Mouse (Mus musculus) heart, embryonic 13.5 days (tissue): ENCODE results near the gene Ino80d. TPM values are rescaled to one million over a fixed set of nuclear protein-coding genes. Genes with fewer than 3 reads are reported as not detected.

Experiments used
- ATAC-seq: fragments of 200-750 bp; cut with Nextera tagmentation; 2 replicates; pipeline ENCODE4 v1.8.0; 2017; ENCODE audit warnings: moderate TSS enrichment; ENCODE audit not compliant: insufficient number of reproducible peaks, low FRiP score, low TSS enrichment; ENCODE audit errors: extremely low read depth
- H3K27ac ChIP-seq: fragments of 300-500 bp; sonication (generic); replicated peaks from 2 replicates; pipeline ENCODE4 v1.5.1; 2015; ENCODE audit warnings: moderate library complexity, mild to moderate bottlenecking, inconsistent platforms
- H3K27me3 ChIP-seq: fragments of 300-500 bp; sonication (generic); replicated peaks from 2 replicates; pipeline ENCODE4 v1.6.1; 2015; ENCODE audit warnings: mild to moderate bottlenecking, inconsistent platforms
- H3K36me3 ChIP-seq: fragments of 300-500 bp; sonication (generic); 2 replicates; pipeline ENCODE4 v1.6.1; 2015; ENCODE audit warnings: mild to moderate bottlenecking, inconsistent platforms
- H3K4me1 ChIP-seq: fragments of 300-500 bp; sonication (generic); 2 replicates; pipeline ENCODE4 v1.6.1; 2015; ENCODE audit warnings: inconsistent platforms
- H3K4me2 ChIP-seq: fragments of 300-500 bp; sonication (generic); 2 replicates; pipeline ENCODE4 v1.6.1; 2015; ENCODE audit warnings: inconsistent platforms, mild to moderate bottlenecking, moderate library complexity
- H3K4me3 ChIP-seq: fragments of 300-500 bp; sonication (generic); 2 replicates; pipeline ENCODE4 v1.5.1; 2015; ENCODE audit warnings: moderate library complexity, mild to moderate bottlenecking, inconsistent platforms
- H3K9ac ChIP-seq: fragments of 300-500 bp; sonication (generic); 2 replicates; pipeline ENCODE4 v1.6.1; 2015; ENCODE audit warnings: inconsistent platforms, mild to moderate bottlenecking, moderate library complexity
- H3K9me3 ChIP-seq: fragments of 300-500 bp; sonication (generic); 2 replicates; pipeline ENCODE4 v1.6.1; 2016; ENCODE audit warnings: inconsistent platforms
- WGBS: fragments of 180-500 bp; shearing (Covaris S2); methylation state at CpG from one replicate; pipeline ENCODE4 v1.1.7; 2015; ENCODE audit warnings: mixed read lengths; 5-methylcytosine and 5-hydroxymethylcytosine counted together
- polyA plus RNA-seq: library from polyadenylated mRNA; unstranded; fragments of >200 nt; fragmentation: Nextera tagmentation; extraction: Ambion mirVana; gene quantifications from 2 replicates; pipeline ENCODE4 v1.2.1, GENCODE M21; 2015

Ino80d gene
- polyA plus RNA-seq, 1 experiment from 2014 or later = 7.5 TPM

- no peak overlapping the region for H3K4me3 ChIP-seq
- H3K9me3 ChIP-seq = no peaks in the 10 kb centered on the region
- H3K27me3 ChIP-seq = no peaks in the 10 kb centered on the region
- peaks cover 50% of the 10 kb centered on the region for H3K36me3 ChIP-seq
- no peak overlapping the region for H3K4me2 ChIP-seq
- 51% methylated on average over 3 of the region's 3 CpGs for WGBS
- no peak overlapping the region for H3K9ac ChIP-seq
- no peak for ATAC-seq
- peaks cover 36% of the 10 kb centered on the region for H3K4me1 ChIP-seq
- H3K27ac ChIP-seq = no peak overlapping the region
Observed at GRCm38 (mm10) chr1:63055386-63055785, 59.1 kb downstream of the Ino80d start.

GRCm38 (mm10) chr1:63050866-63051265 lies 63.6 kb downstream of the Ino80d start:
- peak overlapping the region; percentile 22 for H3K4me2 ChIP-seq
- no peak for ATAC-seq
- H3K27ac ChIP-seq = peak overlapping the region; percentile 36
- WGBS = 54% methylated on average over 8 of the region's 8 CpGs
- no peak overlapping the region for H3K9ac ChIP-seq
- H3K9me3 ChIP-seq = no peaks in the 10 kb centered on the region
- H3K27me3 ChIP-seq = no peaks in the 10 kb centered on the region
- peaks cover 38% of the 10 kb centered on the region for H3K36me3 ChIP-seq
- H3K4me1 ChIP-seq = peaks cover 46% of the 10 kb centered on the region
- H3K4me3 ChIP-seq = no peak overlapping the region

GRCm38 (mm10) chr1:63049977-63050376 lies 64.5 kb downstream of the Ino80d start:
- 87% methylated on average over 3 of the region's 3 CpGs for WGBS
- H3K36me3 ChIP-seq = peaks cover 38% of the 10 kb centered on the region
- H3K4me3 ChIP-seq = no peak overlapping the region
- no peak for ATAC-seq
- no peaks in the 10 kb centered on the region for H3K27me3 ChIP-seq
- peaks cover 37% of the 10 kb centered on the region for H3K4me1 ChIP-seq
- no peaks in the 10 kb centered on the region for H3K9me3 ChIP-seq
- no peak overlapping the region for H3K9ac ChIP-seq
- H3K27ac ChIP-seq = no peak overlapping the region; the same call in 1 of the 2 replicates
- no peak overlapping the region for H3K4me2 ChIP-seq

- Histone ChIP-seq H3K4me1 (peaks cover 31% of the 10 kb centered on the region), H3K4me3 (no peak overlapping the region), H3K4me2 (no peak overlapping the region), H3K27me3 (no peaks in the 10 kb centered on the region), H3K36me3 (peaks cover 33% of the 10 kb centered on the region), H3K9ac (no peak overlapping the region), H3K9me3 (no peaks in the 10 kb centered on the region), H3K27ac (no peak overlapping the region)
- ATAC-seq = no peak
- WGBS = 85% methylated on average over 6 of the region's 6 CpGs
Observed at GRCm38 (mm10) chr1:63047983-63048382, 66.5 kb downstream of the Ino80d start.

DNA sequence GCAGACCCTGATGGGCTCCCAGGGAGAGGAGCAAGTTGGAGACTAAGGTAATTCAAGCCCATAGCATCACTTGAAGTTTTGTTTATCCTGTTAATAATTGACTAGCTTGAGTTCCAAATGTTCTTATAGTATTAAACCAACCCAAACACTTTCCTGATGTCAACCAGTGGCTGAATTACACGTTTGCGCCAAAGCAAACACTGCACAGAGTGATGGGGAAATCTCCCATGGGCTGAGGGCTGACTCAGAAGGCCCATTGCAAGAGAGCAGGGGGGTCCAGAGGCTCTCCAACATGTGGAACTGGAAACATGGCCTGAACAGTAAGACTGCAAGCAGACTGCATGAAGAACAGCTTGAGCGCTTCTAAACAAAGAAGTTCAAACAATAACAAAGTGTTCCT lies 81.5 kb downstream of the Ino80d start:
- H3K4me2 ChIP-seq = no peak overlapping the region
- no peak overlapping the region for H3K27ac ChIP-seq
- H3K36me3 ChIP-seq = no peaks in the 10 kb centered on the region
- H3K4me1 ChIP-seq = no peaks in the 10 kb centered on the region
- H3K9ac ChIP-seq = no peak overlapping the region
- WGBS = 78% methylated on average over 3 of the region's 3 CpGs
- no peaks in the 10 kb centered on the region for H3K27me3 ChIP-seq
- H3K4me3 ChIP-seq = no peak overlapping the region
- ATAC-seq = no peak
- H3K9me3 ChIP-seq = no peaks in the 10 kb centered on the region

DNA sequence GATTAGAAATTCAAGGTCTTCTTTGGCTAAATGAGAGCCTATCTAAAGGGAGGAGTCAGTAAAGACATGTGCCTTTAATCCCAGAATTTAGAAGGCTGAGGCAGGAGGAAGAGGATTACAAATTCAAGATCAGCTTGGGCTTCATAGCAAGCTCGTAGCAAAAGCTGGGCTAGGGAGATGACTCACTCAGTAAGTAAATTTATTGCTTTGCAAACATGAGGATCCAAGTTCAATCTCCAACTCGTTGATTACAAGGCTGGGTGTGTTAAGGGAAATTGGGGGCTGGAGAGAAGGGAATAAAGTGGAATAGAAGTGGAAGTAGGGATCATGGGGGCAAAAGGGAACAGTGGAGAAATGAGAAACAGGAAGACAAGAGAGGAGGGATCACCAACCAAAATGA lies 94.6 kb downstream of the Ino80d start:
- Histone ChIP-seq H3K27me3 (no peaks in the 10 kb centered on the region), H3K27ac (no peak overlapping the region), H3K4me1 (no peaks in the 10 kb centered on the region), H3K4me3 (no peak overlapping the region), H3K36me3 (no peaks in the 10 kb centered on the region), H3K9ac (no peak overlapping the region), H3K4me2 (no peak overlapping the region), H3K9me3 (no peaks in the 10 kb centered on the region)
- 55% methylated on average over 2 of the region's 2 CpGs for WGBS
- ATAC-seq = no peak

DNA sequence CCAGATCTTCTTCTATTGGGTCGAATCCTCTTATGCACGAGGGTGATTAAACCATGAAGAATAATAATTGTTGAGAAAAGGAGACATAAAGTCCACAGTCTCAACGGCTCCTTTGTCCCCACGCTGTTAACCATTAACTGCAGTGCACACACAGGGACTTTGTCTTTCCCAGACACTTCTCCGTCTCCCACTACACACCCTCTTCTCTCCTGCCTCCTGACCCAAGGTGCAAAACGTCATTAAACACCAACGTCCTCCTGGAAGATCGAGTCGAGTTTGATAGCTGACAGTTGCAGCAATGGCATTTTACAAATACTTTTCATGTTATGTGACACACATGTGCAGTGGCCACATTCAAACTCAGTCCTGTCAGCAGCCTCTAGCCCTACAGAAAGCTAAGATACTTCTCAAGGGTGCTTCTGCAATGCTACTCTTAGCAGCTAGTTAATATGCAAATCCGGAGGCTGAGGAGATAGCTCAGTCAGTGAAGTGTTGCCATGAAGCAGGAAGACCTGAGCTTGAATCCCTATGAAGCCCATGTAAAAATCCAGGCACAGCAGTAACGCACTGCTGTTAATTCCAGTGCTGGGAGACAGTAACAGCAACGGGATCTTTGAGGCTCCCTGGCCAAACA lies 109.3 kb downstream of the Ino80d start:
- no peaks in the 10 kb centered on the region for H3K9me3 ChIP-seq
- H3K36me3 ChIP-seq = no peaks in the 10 kb centered on the region
- no peak overlapping the region for H3K9ac ChIP-seq
- no peak for ATAC-seq
- peaks cover 7% of the 10 kb centered on the region; the same call in 1 of the 2 replicates for H3K4me1 ChIP-seq
- H3K4me3 ChIP-seq = no peak overlapping the region
- 45% methylated on average over 12 of the region's 12 CpGs for WGBS
- H3K4me2 ChIP-seq = no peak overlapping the region; the same call in 1 of the 2 replicates
- no peak overlapping the region for H3K27ac ChIP-seq
- no peaks in the 10 kb centered on the region for H3K27me3 ChIP-seq

- no peak overlapping the region for H3K27ac ChIP-seq
- H3K4me3 ChIP-seq = no peak overlapping the region
- peaks cover 7% of the 10 kb centered on the region; the same call in 1 of the 2 replicates for H3K4me1 ChIP-seq
- no peak overlapping the region for H3K9ac ChIP-seq
- WGBS = 66% methylated on average over 3 of the region's 3 CpGs
- H3K27me3 ChIP-seq = no peaks in the 10 kb centered on the region
- no peak for ATAC-seq
- no peaks in the 10 kb centered on the region for H3K9me3 ChIP-seq
- H3K4me2 ChIP-seq = no peak overlapping the region
- no peaks in the 10 kb centered on the region for H3K36me3 ChIP-seq
Observed at GRCm38 (mm10) chr1:63001874-63002273, 112.6 kb downstream of the Ino80d start.

DNA sequence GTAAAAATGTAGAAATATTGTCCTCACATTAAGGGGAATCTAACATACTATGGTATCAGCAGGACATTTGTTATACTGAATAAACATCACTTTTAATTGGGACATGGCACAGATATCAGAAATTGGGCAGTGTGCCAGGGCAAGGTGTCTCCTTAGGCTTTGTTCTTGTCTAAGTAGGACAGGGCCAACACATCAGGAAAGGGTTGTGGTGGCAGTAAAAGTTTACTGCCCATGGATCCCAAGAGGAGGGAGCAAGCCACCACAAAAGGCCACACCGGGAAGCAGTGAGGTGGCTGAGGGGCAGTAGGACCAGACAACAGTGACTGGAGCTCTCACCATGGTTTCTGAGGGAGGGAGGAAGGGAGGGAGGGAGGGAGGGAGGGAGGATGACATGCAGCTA lies 121.1 kb downstream of the Ino80d start:
- H3K4me1 ChIP-seq = peaks cover 25% of the 10 kb centered on the region
- H3K36me3 ChIP-seq = no peaks in the 10 kb centered on the region
- H3K4me3 ChIP-seq = no peak overlapping the region
- no peak overlapping the region for H3K4me2 ChIP-seq
- peaks cover 7% of the 10 kb centered on the region; the same call in 1 of the 2 replicates for H3K9me3 ChIP-seq
- no peak overlapping the region for H3K9ac ChIP-seq
- no peak for ATAC-seq
- no peaks in the 10 kb centered on the region for H3K27me3 ChIP-seq
- WGBS = 20% methylated on average over 1 of the region's 1 CpGs
- peak overlapping the region; percentile 91 for H3K27ac ChIP-seq

DNA sequence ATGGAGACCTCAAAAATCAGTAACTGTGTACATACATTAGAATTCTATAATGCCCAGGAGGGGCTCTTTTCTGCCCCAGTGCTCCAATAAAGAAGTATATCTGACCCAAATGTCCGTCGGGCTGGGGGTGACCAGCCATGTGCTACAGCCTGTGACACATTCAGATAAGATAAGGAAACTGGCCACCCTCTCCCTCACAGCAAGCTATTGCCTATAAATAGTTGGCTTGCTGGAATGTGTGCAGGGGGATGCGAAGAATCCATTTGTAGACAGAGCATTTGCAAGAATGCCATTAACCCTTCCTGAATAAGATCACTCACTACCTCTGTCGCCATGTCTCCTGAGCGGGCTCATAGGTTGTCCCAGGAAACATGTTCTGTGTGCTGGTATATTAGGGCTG lies 121.8 kb downstream of the Ino80d start:
- peaks cover 25% of the 10 kb centered on the region for H3K4me1 ChIP-seq
- H3K36me3 ChIP-seq = no peaks in the 10 kb centered on the region
- H3K27ac ChIP-seq = peak overlapping the region; percentile 91
- 13% methylated on average over 5 of the region's 5 CpGs for WGBS
- H3K9me3 ChIP-seq = peaks cover 7% of the 10 kb centered on the region; the same call in 1 of the 2 replicates
- no peak overlapping the region for H3K9ac ChIP-seq
- H3K4me3 ChIP-seq = no peak overlapping the region
- H3K4me2 ChIP-seq = peak overlapping the region; percentile 37
- peak; percentile 70; the same call in 1 of the 2 replicates for ATAC-seq
- no peaks in the 10 kb centered on the region for H3K27me3 ChIP-seq

DNA sequence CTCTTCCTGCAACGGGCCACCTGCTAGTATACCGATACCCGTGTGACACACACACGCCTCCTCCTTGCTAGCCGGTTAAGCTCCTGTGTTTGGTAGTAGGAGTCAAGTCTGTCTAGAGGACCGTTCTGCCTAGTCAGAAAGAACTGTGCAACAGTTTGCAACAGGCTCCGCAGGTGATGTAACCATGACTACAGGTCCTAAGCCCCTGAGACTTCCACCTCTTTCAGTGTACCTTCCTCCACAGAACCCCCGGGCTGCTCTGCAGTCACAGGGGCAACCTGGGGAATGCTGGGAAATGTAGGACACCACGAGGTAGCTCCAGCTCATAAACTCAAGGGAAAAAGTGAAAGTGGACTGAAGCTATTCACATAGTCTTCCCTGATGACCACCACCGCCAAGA lies 123.4 kb downstream of the Ino80d start:
- H3K9ac ChIP-seq = no peak overlapping the region
- H3K4me2 ChIP-seq = no peak overlapping the region
- 84% methylated on average over 10 of the region's 10 CpGs for WGBS
- H3K27ac ChIP-seq = no peak overlapping the region
- ATAC-seq = no peak
- no peak overlapping the region for H3K4me3 ChIP-seq
- no peaks in the 10 kb centered on the region for H3K27me3 ChIP-seq
- H3K36me3 ChIP-seq = no peaks in the 10 kb centered on the region
- peaks cover 28% of the 10 kb centered on the region for H3K4me1 ChIP-seq
- peaks cover 7% of the 10 kb centered on the region; the same call in 1 of the 2 replicates for H3K9me3 ChIP-seq

- ATAC-seq = no peak
- Histone ChIP-seq H3K9ac (no peak overlapping the region), H3K27ac (no peak overlapping the region), H3K9me3 (no peaks in the 10 kb centered on the region), H3K4me3 (no peak overlapping the region), H3K27me3 (no peaks in the 10 kb centered on the region), H3K36me3 (no peaks in the 10 kb centered on the region), H3K4me2 (no peak overlapping the region), H3K4me1 (peaks cover 21% of the 10 kb centered on the region)
- WGBS = 62% methylated on average over 2 of the region's 2 CpGs
Observed at GRCm38 (mm10) chr1:62987561-62987960, 126.9 kb downstream of the Ino80d start.
